Mouse (Mus musculus): Measurements from ENCODE around the gene Slc29a1. TPM values are rescaled to one million over a fixed set of nuclear protein-coding genes. Genes with fewer than 3 reads are reported as not detected.

The Slc29a1 gene
- total RNA-seq, 2 experiments from 2014 or later: 19.7 to 23.6 TPM

GRCm38 (mm10) chr17:45574129-45574761, 25.2 kb downstream of the Slc29a1 start:
- intact Hi-C loops (cut with DNase I): loop anchor here (2.0 kb wide), 1 partner anchor 57 kb away; no protein-coding TSS in a partner anchor
- TF ChIP-seq CTCF (IDR thresholded peaks at IDR 0.05): no peak
- peak; percentile 77 to 79 for DNase-seq (ENCODE audit: extremely low spot score in 1 of 2, low spot score in 2 of 2)
- Histone ChIP-seq H3K4me3 (peak overlapping the region; percentile 100), H3K27ac (peak overlapping the region; percentile 99)

- H3K4me3 ChIP-seq: peak overlapping the region; percentile 100
- TF ChIP-seq CTCF (IDR thresholded peaks at IDR 0.05): no peak
- intact Hi-C loops (cut with DNase I): loop anchor here (2.0 kb wide), 1 partner anchor 57 kb away; no protein-coding TSS in a partner anchor
- H3K27ac ChIP-seq: peak overlapping the region; percentile 99
- DNase-seq (ENCODE audit: extremely low spot score in 1 of 2, low spot score in 2 of 2): peak; percentile 97 to 98
Observed at GRCm38 (mm10) chr17:45573780-45574123, 25.7 kb downstream of the Slc29a1 start.

GRCm38 (mm10) chr17:45573087-45573779, 26.2 kb downstream of the Slc29a1 start, which contains the start of gene Hsp90ab1:
Gene Hsp90ab1 (minus strand): TSS chr17:45573271.
- no peak for TF ChIP-seq CTCF (IDR thresholded peaks at IDR 0.05)
- intact Hi-C loops (cut with DNase I): no loop called here

GRCm38 (mm10) chr17:45572103-45573086, 27.0 kb downstream of the Slc29a1 start:
- Histone ChIP-seq H3K4me3 (peak overlapping the region; percentile 100), H3K27ac (peak overlapping the region; percentile 99)
- TF ChIP-seq CTCF (IDR thresholded peaks at IDR 0.05): no peak; the same call in none of the 2 replicates
- peak; percentile 71 to 78 for DNase-seq (ENCODE audit: extremely low spot score in 1 of 2, low spot score in 2 of 2)
- intact Hi-C loops (cut with DNase I): loop anchor here (1.0 kb wide), 1 partner anchor 8 kb away; no protein-coding TSS in a partner anchor

More at GRCm38 (mm10) chr17:45573087-45573779, 26.2 kb downstream of the Slc29a1 start, which contains the start of gene Hsp90ab1:
- peak; percentile 100 for DNase-seq (ENCODE audit: extremely low spot score in 1 of 2, low spot score in 2 of 2)
- Histone ChIP-seq H3K4me3 (peak within 1 kb of the TSS; percentile 100), H3K27ac (peak within 1 kb of the TSS; percentile 99)

- no peak overlapping the region for H3K27ac ChIP-seq
- no peak for TF ChIP-seq CTCF (IDR thresholded peaks at IDR 0.05)
- no peak for DNase-seq (ENCODE audit: extremely low spot score in 1 of 2, low spot score in 2 of 2)
- intact Hi-C loops (cut with DNase I): no loop called here
- H3K4me3 ChIP-seq: no peak overlapping the region
Observed at GRCm38 (mm10) chr17:45569999-45570398, 29.4 kb downstream of the Slc29a1 start.

- Histone ChIP-seq H3K4me3 (no peak overlapping the region), H3K27ac (no peak overlapping the region)
- no peak for TF ChIP-seq CTCF (IDR thresholded peaks at IDR 0.05)
- intact Hi-C loops (cut with DNase I): no loop called here
- no peak for DNase-seq (ENCODE audit: extremely low spot score in 1 of 2, low spot score in 2 of 2)
Observed at GRCm38 (mm10) chr17:45568990-45569389, 30.4 kb downstream of the Slc29a1 start.

- Histone ChIP-seq H3K27ac (no peak overlapping the region), H3K4me3 (no peak overlapping the region)
- DNase-seq (ENCODE audit: extremely low spot score in 1 of 2, low spot score in 2 of 2): no peak
- intact Hi-C loops (cut with DNase I): no loop called here
- TF ChIP-seq CTCF (IDR thresholded peaks at IDR 0.05): no peak; the same call in 1 of the 2 replicates
Observed at GRCm38 (mm10) chr17:45567162-45567601, 32.2 kb downstream of the Slc29a1 start.

GRCm38 (mm10) chr17:45566360-45567161, 32.8 kb downstream of the Slc29a1 start:
- Histone ChIP-seq H3K4me3 (no peak overlapping the region), H3K27ac (no peak overlapping the region)
- TF ChIP-seq CTCF (IDR thresholded peaks at IDR 0.05): no peak
- intact Hi-C loops (cut with DNase I): no loop called here
- DNase-seq (ENCODE audit: extremely low spot score in 1 of 2, low spot score in 2 of 2): no peak

- no peak for TF ChIP-seq CTCF (IDR thresholded peaks at IDR 0.05)
- intact Hi-C loops (cut with DNase I): no loop called here
Observed at GRCm38 (mm10) chr17:45566031-45566359, 33.4 kb downstream of the Slc29a1 start.

GRCm38 (mm10) chr17:45565103-45565502, 34.3 kb downstream of the Slc29a1 start:
- Histone ChIP-seq H3K4me3 (peak overlapping the region; percentile 94), H3K27ac (no peak overlapping the region)
- intact Hi-C loops (cut with DNase I): no loop called here

More at GRCm38 (mm10) chr17:45566031-45566359, 33.4 kb downstream of the Slc29a1 start:
- no peak for DNase-seq (ENCODE audit: extremely low spot score in 1 of 2, low spot score in 2 of 2)
- no peak overlapping the region for H3K4me3 ChIP-seq
- H3K27ac ChIP-seq: no peak overlapping the region

More at GRCm38 (mm10) chr17:45565103-45565502, 34.3 kb downstream of the Slc29a1 start:
- no peak for TF ChIP-seq CTCF (IDR thresholded peaks at IDR 0.05)
- DNase-seq (ENCODE audit: extremely low spot score in 1 of 2, low spot score in 2 of 2): no peak

Measured in left cerebral cortex, adult 2 months (tissue).